Mouse (Mus musculus) midbrain, embryonic 14.5 days (tissue): Measurements from ENCODE around the gene Eprs. TPM values are rescaled to one million over a fixed set of nuclear protein-coding genes. Genes with fewer than 3 reads are reported as not detected.
A peak's percentile ranks its signal among the peaks of the same experiment; 100 is the strongest.

ENCODE experiments used
- ATAC-seq: fragments of 200-750 bp; cut with Nextera tagmentation; 2 replicates; pipeline ENCODE4 v1.8.0; 2017; ENCODE audit warnings: moderate number of reproducible peaks, moderate library complexity; ENCODE audit not compliant: low FRiP score, low TSS enrichment
- DNase-seq: peaks from one replicate; pipeline ENCODE4 v3.0.0-alpha.2; 2015
- H3K27ac ChIP-seq: fragments of 300-500 bp; sonication (generic); replicated peaks from 2 replicates; pipeline ENCODE4 v1.5.1; 2014; ENCODE audit warnings: mild to moderate bottlenecking, low read depth, low read length, moderate library complexity
- H3K27me3 ChIP-seq: fragments of 300-500 bp; sonication (generic); 2 replicates; pipeline ENCODE4 v1.6.1; 2014; ENCODE audit warnings: low read length, control low read depth, mixed read lengths; ENCODE audit not compliant: control insufficient read depth, insufficient read depth
- H3K36me3 ChIP-seq: fragments of 300-500 bp; sonication (generic); 2 replicates; pipeline ENCODE4 v1.6.1; 2014; ENCODE audit warnings: low read length, control low read depth; ENCODE audit not compliant: control insufficient read depth, insufficient read depth
- H3K4me1 ChIP-seq: fragments of 300-500 bp; sonication (generic); 2 replicates; pipeline ENCODE4 v1.6.1; 2014; ENCODE audit warnings: mild to moderate bottlenecking, antibody characterized with exemption, low read length, control low read depth; ENCODE audit not compliant: control insufficient read depth, insufficient read depth
- H3K4me2 ChIP-seq: fragments of 300-500 bp; sonication (generic); 2 replicates; pipeline ENCODE4 v1.6.1; 2014; ENCODE audit warnings: mild to moderate bottlenecking, low read length, moderate library complexity
- H3K4me3 ChIP-seq: fragments of 300-500 bp; sonication (generic); replicated peaks from 2 replicates; pipeline ENCODE4 v1.5.1; 2014; ENCODE audit warnings: low read depth, low read length
- H3K9ac ChIP-seq: fragments of 300-500 bp; sonication (generic); replicated peaks from 2 replicates; pipeline ENCODE4 v1.6.1; 2014; ENCODE audit warnings: mild to moderate bottlenecking, low read length, moderate library complexity
- H3K9me3 ChIP-seq: fragments of 300-500 bp; sonication (generic); 2 replicates; pipeline ENCODE4 v1.6.1; 2016; ENCODE audit warnings: low read length, control low read depth, mixed read lengths; ENCODE audit not compliant: control insufficient read depth
- WGBS: fragments of 180-500 bp; shearing (Covaris S2); extraction: QIAGEN DNeasy Blood & Tissue Kit; methylation state at CpG from one replicate; pipeline ENCODE4 v1.1.7; 2014; 5-methylcytosine and 5-hydroxymethylcytosine counted together
- microRNA counts: library from miRNA; unstranded; fragments of <30 nt; microRNA quantifications from one replicate; lab custom pipeline; 2016
- microRNA-seq: library from miRNA; unstranded; fragments of <30 nt; microRNA quantifications from one replicate; pipeline ENCODE4, GENCODE M21; 2016
- polyA plus RNA-seq: library from polyadenylated mRNA; unstranded; fragments of >200 nt; fragmentation: Nextera tagmentation; extraction: Ambion mirVana; gene quantifications from 2 replicates; pipeline ENCODE4 v1.2.1, GENCODE M21; 2014

The Eprs gene
- polyA plus RNA-seq, 1 experiment from 2014 or later = 150 TPM

DNA sequence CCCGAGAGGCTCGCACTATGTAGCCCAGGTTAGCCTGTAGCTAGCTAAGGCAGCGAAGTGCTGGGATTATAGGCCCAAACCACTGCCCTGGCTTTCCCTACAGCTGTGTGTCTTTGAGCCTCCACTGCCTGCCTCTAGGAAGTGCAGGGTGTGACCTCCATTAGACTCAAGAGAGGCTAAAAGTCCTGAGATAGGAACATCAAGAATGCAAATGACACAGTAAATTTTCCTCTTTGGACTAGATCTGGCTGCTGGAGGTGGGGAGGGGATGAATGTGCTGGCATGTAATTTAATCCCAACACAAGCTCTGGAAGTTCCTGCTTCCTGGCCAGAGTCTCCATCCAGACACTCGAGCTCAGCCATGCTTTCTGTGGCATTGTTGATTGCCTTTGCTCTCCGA lies 97.3 kb downstream of the Eprs start:
- H3K36me3 ChIP-seq = no peaks in the 10 kb centered on the region
- no peak overlapping the region for H3K4me2 ChIP-seq
- peaks cover 13% of the 10 kb centered on the region for H3K27me3 ChIP-seq
- DNase-seq (no peak), ATAC-seq (no peak)
- no peak overlapping the region for H3K4me3 ChIP-seq
- 0 out of 2 replicates have a peak, but pooled peaks cover 7% of the 10 kb centered on the region for H3K4me1 ChIP-seq
- H3K9me3 ChIP-seq = no peaks in the 10 kb centered on the region
- no peak overlapping the region for H3K27ac ChIP-seq
- no peak overlapping the region for H3K9ac ChIP-seq
- WGBS = 88% methylated on average over 5 of the region's 5 CpGs

DNA sequence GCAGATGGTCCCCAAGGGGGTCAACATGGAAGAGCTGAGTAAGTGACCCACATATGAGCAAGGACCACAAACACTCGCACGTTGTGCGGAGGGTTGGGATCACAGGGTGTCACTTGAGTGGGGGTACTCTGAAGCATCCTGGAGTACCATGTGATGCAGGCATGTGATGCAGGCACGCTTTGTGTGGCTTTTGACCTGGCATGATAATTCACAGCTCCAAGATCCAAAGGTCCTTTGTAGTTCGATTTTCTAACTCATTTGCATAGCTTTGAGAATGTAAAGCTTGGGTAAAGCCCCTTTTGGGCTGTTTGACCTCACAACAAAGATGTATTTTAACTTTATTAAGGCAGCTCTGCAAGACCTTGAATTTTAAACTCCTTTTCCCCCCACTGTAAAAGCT lies 100.0 kb downstream of the Eprs start:
- Histone ChIP-seq H3K9me3 (no peaks in the 10 kb centered on the region), H3K4me3 (no peak overlapping the region), H3K36me3 (no peaks in the 10 kb centered on the region), H3K9ac (no peak overlapping the region), H3K4me1 (0 out of 2 replicates have a peak, but pooled peaks cover 3% of the 10 kb centered on the region), H3K27me3 (no peaks in the 10 kb centered on the region), H3K4me2 (no peak overlapping the region), H3K27ac (no peak overlapping the region)
- 71% methylated on average over 5 of the region's 5 CpGs for WGBS
- no peak for ATAC-seq
- DNase-seq = no peak

DNA sequence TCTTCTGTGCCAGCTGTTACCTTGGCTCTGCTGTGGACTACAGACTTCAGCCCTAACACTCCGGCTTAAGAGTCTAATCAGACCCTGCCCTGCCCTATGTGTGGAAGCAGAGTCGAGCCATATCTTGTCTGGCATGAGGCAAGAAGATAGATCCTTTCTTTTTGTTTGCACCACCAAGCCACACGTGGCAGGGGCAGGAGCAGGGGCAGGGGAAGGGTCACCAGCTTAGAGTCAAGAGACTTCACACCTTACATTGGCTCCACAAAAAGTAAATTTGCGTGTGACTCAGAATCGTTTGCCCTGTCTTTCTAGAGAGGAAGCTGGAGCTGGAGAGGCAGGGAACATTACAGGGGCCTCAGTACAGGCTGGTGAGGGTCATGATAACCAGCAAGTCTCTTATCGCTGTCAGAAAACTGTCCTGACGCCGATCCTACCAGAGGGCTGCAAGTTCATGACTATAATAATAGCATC lies 106.7 kb downstream of the Eprs start:
- H3K36me3 ChIP-seq = no peaks in the 10 kb centered on the region
- no peak for ATAC-seq
- no peak overlapping the region for H3K27ac ChIP-seq
- H3K9ac ChIP-seq = no peak overlapping the region
- WGBS = 76% methylated on average over 8 of the region's 8 CpGs
- H3K9me3 ChIP-seq = no peaks in the 10 kb centered on the region
- H3K4me3 ChIP-seq = no peak overlapping the region
- H3K4me1 ChIP-seq = no peaks in the 10 kb centered on the region
- no peaks in the 10 kb centered on the region for H3K27me3 ChIP-seq
- no peak overlapping the region for H3K4me2 ChIP-seq
- no peak for DNase-seq

DNA sequence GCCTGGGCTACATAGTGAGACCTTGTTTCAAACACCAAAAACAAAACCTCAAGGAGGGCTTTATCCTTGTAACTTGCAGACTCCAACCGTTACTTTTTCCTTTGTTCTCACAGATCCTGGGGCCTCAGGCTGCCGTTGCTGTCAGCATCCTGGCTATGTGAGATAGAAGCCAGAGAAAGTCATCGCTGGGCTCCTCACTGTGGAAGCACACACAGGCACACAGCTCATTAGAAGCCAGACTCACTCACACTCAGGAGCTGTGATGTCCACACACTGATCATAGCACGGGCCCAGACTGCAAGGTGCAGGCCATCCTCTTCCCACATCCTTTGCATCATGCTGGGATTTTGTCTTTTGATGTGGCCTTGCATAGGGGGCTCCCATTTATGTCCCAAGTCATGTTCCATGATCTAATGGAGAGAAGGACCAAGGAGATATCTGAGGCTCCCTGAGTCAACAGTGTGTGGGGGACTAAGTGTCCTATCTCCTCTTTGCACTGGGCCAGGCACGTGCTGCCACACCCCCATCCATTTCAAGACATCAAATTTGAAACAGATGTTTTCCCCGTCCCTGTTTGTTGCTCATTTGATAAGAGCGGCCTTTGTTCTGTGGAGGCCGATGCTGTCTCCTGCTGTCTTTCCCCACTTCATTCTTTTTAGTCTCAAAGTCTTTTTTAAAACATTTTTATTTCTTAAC lies 109.3 kb downstream of the Eprs start:
- Histone ChIP-seq H3K36me3 (no peaks in the 10 kb centered on the region), H3K4me2 (no peak overlapping the region), H3K9me3 (no peaks in the 10 kb centered on the region), H3K4me1 (no peaks in the 10 kb centered on the region), H3K27ac (no peak overlapping the region), H3K27me3 (no peaks in the 10 kb centered on the region), H3K9ac (no peak overlapping the region), H3K4me3 (no peak overlapping the region)
- DNase-seq (no peak), ATAC-seq (no peak)
- WGBS = 64% methylated on average over 8 of the region's 8 CpGs

DNA sequence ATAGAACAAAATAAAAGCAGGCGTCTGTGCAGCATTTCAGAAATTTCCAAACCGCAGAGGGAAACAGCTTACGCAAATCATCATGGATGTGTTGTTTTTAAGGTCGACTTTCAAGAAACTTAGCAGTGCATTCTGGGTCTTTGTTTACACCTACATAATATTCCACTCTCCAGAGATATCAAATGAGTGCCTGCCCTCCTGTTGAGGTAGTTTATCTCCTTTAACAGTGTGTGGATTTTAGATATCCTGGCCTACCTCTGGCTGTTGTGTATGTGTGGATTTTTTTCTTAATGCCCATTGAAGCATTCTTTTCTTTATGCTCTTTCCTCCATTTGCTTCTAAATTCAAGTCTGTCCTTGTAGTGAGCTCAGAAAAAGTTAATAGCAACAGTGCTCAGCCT lies 109.9 kb downstream of the Eprs start:
- Histone ChIP-seq H3K4me2 (no peak overlapping the region), H3K4me1 (no peaks in the 10 kb centered on the region), H3K9ac (no peak overlapping the region), H3K9me3 (no peaks in the 10 kb centered on the region), H3K4me3 (no peak overlapping the region), H3K27ac (no peak overlapping the region), H3K27me3 (no peaks in the 10 kb centered on the region), H3K36me3 (no peaks in the 10 kb centered on the region)
- no peak for DNase-seq
- 96% methylated on average over 4 of the region's 4 CpGs for WGBS
- no peak for ATAC-seq

DNA sequence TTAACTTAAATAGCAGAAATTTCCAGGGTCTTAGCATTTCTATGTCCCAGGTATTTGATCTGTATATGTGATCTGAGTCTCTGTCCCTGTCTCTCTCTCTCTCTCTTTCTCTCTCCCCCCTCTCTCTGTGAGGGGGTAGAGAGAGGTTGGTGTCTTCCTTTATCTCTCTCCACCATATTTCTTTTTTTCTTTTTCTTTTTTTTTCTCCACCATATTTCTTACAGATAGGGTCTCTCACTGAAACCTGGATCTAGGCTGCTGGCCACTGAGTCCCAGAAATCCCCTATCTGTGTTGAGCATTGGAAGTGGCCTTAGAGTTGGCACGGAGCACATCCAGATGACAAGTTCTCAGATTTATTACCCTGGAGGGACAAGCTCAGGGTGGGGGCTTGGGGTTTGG lies 110.6 kb downstream of the Eprs start:
- Histone ChIP-seq H3K4me1 (no peaks in the 10 kb centered on the region), H3K9me3 (no peaks in the 10 kb centered on the region), H3K36me3 (no peaks in the 10 kb centered on the region), H3K27ac (no peak overlapping the region), H3K4me3 (no peak overlapping the region), H3K4me2 (no peak overlapping the region), H3K27me3 (no peaks in the 10 kb centered on the region), H3K9ac (no peak overlapping the region)
- ATAC-seq (no peak), DNase-seq (no peak)
- 98% methylated on average over 1 of the region's 1 CpGs for WGBS

MicroRNA genes within 50 kb of the gene (microRNA counts, 519-probe panel; counts per million panel counts)
- microRNA mmu-miR-194 (lab: Ali Mortazavi, UCI) = 3,879 counts per million, percentile 24 among the panel's probes with 10 or more counts

Small RNA genes lying within 50 kb of the gene (microRNA-seq; reads per million reads assigned to microRNA genes)
- gene Mir194-1 (1.0 reads per million), gene Mir215 (0.44 reads per million)

Other genes starting within 250 kb of the Eprs start
- gene Rab3gap2, start 158.9 kb upstream of the Eprs start, polyA plus RNA-seq = 20.6 and 26.5 TPM in 2 replicates
- 14.0 and 22.3 TPM in 2 replicates for gene Iars2, start 33.6 kb upstream of the Eprs start, polyA plus RNA-seq
- 27.2 and 29.0 TPM in 2 replicates for gene Bpnt1, start 30.9 kb upstream of the Eprs start, polyA plus RNA-seq
- gene Slc30a10, start 91.8 kb downstream of the Eprs start, polyA plus RNA-seq = 4.6 and 5.7 TPM in 2 replicates